Comparison of ENCODE assay signal across 15 mouse cellular contexts in the genomic region with DNA sequence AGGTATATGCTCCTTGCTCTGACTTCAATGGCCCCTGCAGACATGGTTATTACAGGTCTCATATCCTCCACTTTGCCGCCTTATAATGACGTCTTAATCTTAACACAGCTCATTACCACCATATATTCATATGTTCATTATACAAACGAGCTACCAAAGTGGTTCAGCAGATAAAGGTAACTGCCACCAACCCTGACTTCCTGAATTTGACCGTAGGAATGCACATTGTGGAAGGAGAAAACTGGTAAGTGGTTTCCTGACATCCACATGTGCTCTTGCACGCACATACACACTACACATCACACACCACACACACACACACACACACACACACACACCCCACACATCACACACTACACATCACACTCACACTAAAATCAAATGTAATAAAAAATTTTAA. TPM values are rescaled to one million over a fixed set of nuclear protein-coding genes. Genes with fewer than 3 reads are reported as not detected.
DNase-seq lines count a peak whose midpoint lies in the region; ATAC-seq lines count a peak whose summit lies in the region.
"Had no signal": no experiment of that assay in that cellular context is flagged by ENCODE, and none has a peak within 500 bp of the region (broad histone marks: within the 10 kb centered on the region; RNA-seq: fewer than 3 reads in every experiment).

No protein-coding gene starts in this region.

- ATAC-seq in megakaryocyte progenitor cell, adult 5-6 weeks (replicated peaks; ENCODE audit: poor library complexity), result peak; percentile 50
- ATAC-seq: forebrain, embryonic 14.5 days; forebrain, embryonic 16.5 days had no signal

- DNase-seq in 416B (ENCODE audit: low read depth) (peak; percentile 56), MEL-GATA-1-ER (ENCODE audit: extremely low read depth, low read depth) (peak; percentile 29)
- no peak for DNase-seq in cerebellum, postnatal 25 days
- DNase-seq in layer of hippocampus, adult 11-12 months (ENCODE audit: low spot score), result no peak
- DNase-seq: adrenal gland, adult 2 months; adrenal gland, postnatal 10 days; adrenal gland, postnatal 25 days; cerebellum, adult 11-12 months; cerebellum, adult 8-10 months; cerebellum, adult 9-11 months; cerebellum, postnatal 14 days; embryo, embryonic 11 days had no signal

RNA-seq across cellular contexts. Expression of gene 0610010F05Rik, which starts 18.9 kb away (rescaled TPM):
- 21.8 and 26.9 TPM in 2 replicates for total RNA-seq in megakaryocyte progenitor cell, adult 5-6 weeks (2015)
- total RNA-seq in megakaryocyte progenitor cell, adult 5-6 weeks (2017), result 38.1 and 39.1 TPM in 2 replicates

RNA-seq across cellular contexts. Expression of gene Pus10, which starts 50.9 kb away (rescaled TPM):
- 45.1 and 52.1 TPM in 2 replicates for total RNA-seq in megakaryocyte progenitor cell, adult 5-6 weeks (2015)
- total RNA-seq in megakaryocyte progenitor cell, adult 5-6 weeks (2017), result 52.7 and 71.7 TPM in 2 replicates

RNA-seq across cellular contexts. Expression of gene Pex13, which starts 51.2 kb away (rescaled TPM):
- total RNA-seq in megakaryocyte progenitor cell, adult 5-6 weeks (2015), result 31.0 and 53.1 TPM in 2 replicates
- 14.7 and 21.7 TPM in 2 replicates for total RNA-seq in megakaryocyte progenitor cell, adult 5-6 weeks (2017)

Comparison
In these comparisons a context has a peak if more than half of its experiments do, and no peak if none do; other contexts are left out.
1. DNase-seq: peak in 416B (single experiment) and MEL-GATA-1-ER (single experiment); none in cerebellum, postnatal 25 days (0 of 2) and layer of hippocampus, adult 11-12 months (single experiment).